Mouse (Mus musculus) thymus, adult 2 months (tissue): ENCODE data around the gene Krt79.

Experiments used
- CTCF ChIP-seq: fragments of 200-500 bp; IDR thresholded peaks from 2 replicates; pipeline ENCODE4 v1.5.1; 2012; ENCODE audit warnings: mild to moderate bottlenecking, control low read depth, low read length, moderate library complexity, borderline replicate concordance; ENCODE audit not compliant: control insufficient read depth, poor library complexity, insufficient read depth; ENCODE audit errors: extremely low read depth
- POLR2A ChIP-seq: fragments of 200-500 bp; IDR thresholded peaks from 2 replicates; pipeline ENCODE4 v1.6.1; 2012; ENCODE audit warnings: mild to moderate bottlenecking, low read length, control low read depth, moderate library complexity; ENCODE audit not compliant: control insufficient read depth, poor library complexity, insufficient read depth; ENCODE audit errors: extremely low read depth

DNA sequence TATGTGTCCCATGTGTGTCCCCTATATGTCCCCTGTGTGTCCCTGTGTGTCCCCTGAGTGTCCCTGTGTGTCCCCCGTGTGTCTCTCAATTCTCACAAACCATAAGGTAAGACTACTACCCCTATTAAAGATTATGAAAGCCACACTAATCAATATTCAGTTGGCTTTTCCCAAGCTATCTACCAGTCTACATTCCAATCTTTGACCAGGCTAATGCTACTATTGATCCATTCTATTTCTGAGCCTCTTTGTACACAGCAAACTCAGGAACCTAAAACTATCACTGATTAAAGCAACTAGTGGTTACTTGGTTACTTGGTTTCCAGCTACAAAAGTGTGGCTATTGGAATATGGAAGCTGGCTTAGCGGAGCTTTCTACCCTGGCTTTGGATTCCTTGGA, 17.8 kb downstream of the Krt79 start:
- TF ChIP-seq POLR2A = no peak
- TF ChIP-seq CTCF = no peak
